Mouse (Mus musculus) CH12.LX (cell line): ENCODE measurements around the gene Rplp1. TPM values are rescaled to one million over a fixed set of nuclear protein-coding genes. Genes with fewer than 3 reads are reported as not detected.

Source experiments
- DNase-seq: peaks from one replicate; pipeline ENCODE4 v3.0.0-alpha.2; 2013; ENCODE audit errors: extremely low read depth
- H3K27ac ChIP-seq: 2 replicates; pipeline ENCODE4 v1.5.1; 2012; ENCODE audit warnings: low read depth, mild to moderate bottlenecking, control low read depth, moderate library complexity; ENCODE audit not compliant: insufficient read depth
- H3K27me3 ChIP-seq: replicated peaks from 2 replicates; pipeline ENCODE3; 2012; ENCODE audit warnings: inconsistent platforms
- H3K36me3 ChIP-seq, 2 experiments: replicated peaks in 1 of 2; 2 replicates each; pipeline versions ENCODE3 to v1.6.1; 2012; ENCODE audit warnings: inconsistent platforms in 1 of 2, low read length in 1 of 2, mild to moderate bottlenecking in 1 of 2, mixed read lengths in 1 of 2, moderate library complexity in 1 of 2; ENCODE audit not compliant: control insufficient read depth in 1 of 2, insufficient read depth in 1 of 2
- H3K4me1 ChIP-seq, 2 experiments: 2 replicates each; pipeline ENCODE4 v1.6.1; 2012; ENCODE audit warnings: inconsistent platforms in 1 of 2, moderate library complexity in 1 of 2; ENCODE audit not compliant: insufficient read depth in 2 of 2, control insufficient read depth in 1 of 2
- H3K4me2 ChIP-seq: 2 replicates; pipeline ENCODE4 v1.6.1; 2012; ENCODE audit warnings: low read depth, mild to moderate bottlenecking, control low read depth; ENCODE audit not compliant: poor library complexity, insufficient read depth, severe bottlenecking
- H3K4me3 ChIP-seq, 3 experiments: fragments of 150-350 bp in 1 of 3; sonication (generic) in 1 of 3; replicated peaks in 1 of 3; 2 replicates each; pipeline versions ENCODE3 to v1.5.1; 2011 to 2012; ENCODE audit warnings: low read depth in 2 of 3, low read length in 2 of 3, mild to moderate bottlenecking in 2 of 3, moderate library complexity in 2 of 3, control low read depth in 1 of 3, improper control_type of control experiment in 1 of 3, inconsistent platforms in 1 of 3, mixed read lengths in 1 of 3; ENCODE audit not compliant: poor library complexity in 1 of 3
- H3K79me2 ChIP-seq: replicated peaks from 2 replicates; pipeline ENCODE4 v1.6.1; 2012; ENCODE audit warnings: mild to moderate bottlenecking, moderate library complexity; ENCODE audit not compliant: control insufficient read depth, poor library complexity, insufficient read depth, severe bottlenecking; ENCODE audit errors: extremely low read depth
- H3K9ac ChIP-seq: 2 replicates; pipeline ENCODE4 v1.6.1; 2012; ENCODE audit warnings: low read depth, mild to moderate bottlenecking, control low read depth, moderate library complexity; ENCODE audit not compliant: insufficient read depth
- H3K9me3 ChIP-seq: replicated peaks from 2 replicates; pipeline ENCODE3; 2012; ENCODE audit warnings: low read length, inconsistent platforms, mixed read lengths
- CHD2 ChIP-seq: IDR thresholded peaks from 2 replicates; pipeline ENCODE4 v1.6.1; 2011; ENCODE audit warnings: low read length, improper control_type of control experiment
- CTCF ChIP-seq, 2 experiments: IDR thresholded peaks in 1 of 2; conservative IDR thresholded peaks in 1 of 2; 2 replicates each; pipeline ENCODE4 v1.5.1; 2011 to 2012; ENCODE audit warnings: low read depth in 2 of 2, low read length in 2 of 2, improper control_type of control experiment in 1 of 2, inconsistent platforms in 1 of 2, mild to moderate bottlenecking in 1 of 2, moderate library complexity in 1 of 2
- E2F4 ChIP-seq: IDR thresholded peaks from 2 replicates; pipeline ENCODE4 v1.6.1; 2011; ENCODE audit warnings: low read depth, low read length, improper control_type of control experiment; ENCODE audit not compliant: insufficient replicate concordance
- EP300 ChIP-seq: IDR thresholded peaks from 2 replicates; pipeline ENCODE4 v1.6.1; 2011; ENCODE audit warnings: low read length, improper control_type of control experiment
- IRF4 ChIP-seq: IDR thresholded peaks from 2 replicates; pipeline ENCODE4 v1.6.1; 2014; ENCODE audit warnings: low read depth, mild to moderate bottlenecking, inconsistent platforms, low read length, improper control_type of control experiment
- KAT2A ChIP-seq: IDR thresholded peaks from 2 replicates; pipeline ENCODE4 v1.6.1; 2012; ENCODE audit warnings: low read length, improper control_type of control experiment, inconsistent platforms; ENCODE audit not compliant: insufficient replicate concordance
- MYC ChIP-seq: IDR thresholded peaks from 2 replicates; pipeline ENCODE4 v1.6.1; 2011; ENCODE audit warnings: low read depth, mild to moderate bottlenecking, improper control_type of control experiment, low read length
- NELFE ChIP-seq: IDR thresholded peaks from 2 replicates; pipeline ENCODE4 v1.6.1; 2011; ENCODE audit warnings: low read depth, low read length, improper control_type of control experiment
- NRF1 ChIP-seq: IDR thresholded peaks from 2 replicates; pipeline ENCODE4 v1.6.1; 2014; ENCODE audit warnings: low read depth, mild to moderate bottlenecking, inconsistent platforms, low read length, improper control_type of control experiment, moderate library complexity
- RAD21 ChIP-seq: IDR thresholded peaks from 2 replicates; pipeline ENCODE4 v1.6.1; 2011; ENCODE audit warnings: low read depth, mild to moderate bottlenecking, low read length, improper control_type of control experiment, moderate library complexity
- RCOR1 ChIP-seq: conservative IDR thresholded peaks from 2 replicates; pipeline ENCODE4 v1.6.1; 2012; ENCODE audit warnings: low read depth, mild to moderate bottlenecking, inconsistent platforms, low read length, improper control_type of control experiment
- SIN3A ChIP-seq: IDR thresholded peaks from 2 replicates; pipeline ENCODE4 v1.6.1; 2012; ENCODE audit warnings: low read length, improper control_type of control experiment, inconsistent platforms
- USF2 ChIP-seq: conservative IDR thresholded peaks from 2 replicates; pipeline ENCODE4 v1.6.1; 2011; ENCODE audit warnings: low read depth, low read length, improper control_type of control experiment
- ZKSCAN1 ChIP-seq: IDR thresholded peaks from 2 replicates; pipeline ENCODE4 v1.6.1; 2012; ENCODE audit warnings: low read depth, inconsistent platforms, low read length, improper control_type of control experiment, borderline replicate concordance
- ZNF384 ChIP-seq: IDR thresholded peaks from 2 replicates; pipeline ENCODE4 v1.6.1; 2012; ENCODE audit warnings: low read depth, low read length, improper control_type of control experiment, inconsistent platforms
- dilution Hi-C: fragments of 300-500 bp; cut with MboI; formaldehyde crosslinking; loops from 2 replicates; pipeline ENCODE4 v1.14.3; 2020; ENCODE audit warnings: low sequenced_read_pairs; ENCODE audit not compliant: extremely low pct_unique_long_range_greater_than_20kb, extremely low pct_ligation_motif_present
- in situ Hi-C: fragments of 300-500 bp; cut with MboI; formaldehyde crosslinking; loops from 3 replicates; pipeline ENCODE4 v1.14.3; 2019; ENCODE audit warnings: low sequenced_read_pairs, low pct_ligation_motif_present, low pct_unique_long_range_greater_than_20kb, mixed read lengths
- polyA plus RNA-seq: library from polyadenylated mRNA; unstranded; fragments of >175 nt; gene quantifications from 2 replicates; pipeline ENCODE4 v1.2.1, GENCODE M21; 2012; ENCODE audit warnings: low read depth; ENCODE audit not compliant: insufficient read length
- total RNA-seq, 2 experiments: library from RNA; depleted of rRNA; stranded (reverse); fragments of 300-350 nt in 1 of 2; fragments of >200 nt in 1 of 2; gene quantifications; 2 replicates each; pipeline ENCODE4 v1.2.3; 2012 to 2014

The Rplp1 gene
- total and polyA plus RNA-seq, 3 experiments, result 6,276 to 13,782 (median 7,835) TPM

DNA sequence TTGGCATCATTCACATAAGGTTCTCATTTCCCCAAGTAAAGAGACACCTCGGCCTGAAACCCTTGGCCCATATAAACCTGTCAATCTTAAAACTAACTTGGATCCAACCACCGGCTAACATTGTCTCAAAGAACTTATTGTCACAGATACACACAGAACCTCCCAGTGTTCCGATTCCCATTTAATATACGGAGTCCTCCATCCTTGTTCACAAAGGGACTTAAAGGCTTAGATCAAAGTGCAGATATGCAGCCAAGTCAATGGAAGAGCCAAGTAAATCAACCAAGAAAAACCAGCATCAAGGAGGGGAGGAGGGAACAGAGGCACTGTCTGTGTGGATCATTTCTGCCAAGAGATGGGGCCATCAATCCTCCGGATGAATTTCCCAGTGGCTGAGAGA is 8.8 kb downstream of the Rplp1 start:
- Histone ChIP-seq H3K4me1 (peaks cover 15 to 58% of the 10 kb centered on the region in 2 experiments), H3K36me3 (peaks cover 0 to 17% of the 10 kb centered on the region in 2 experiments)
- TF ChIP-seq CTCF (conservative IDR thresholded peaks at IDR 0.05 in 1 of 2, IDR thresholded peaks at IDR 0.05 in 1 of 2; ENCODE audit: low read depth in 2 of 2, low read length in 2 of 2), result no peak
- no peak for TF ChIP-seq RCOR1
- TF ChIP-seq IRF4, result no peak
- TF ChIP-seq NELFE, result no peak
- TF ChIP-seq MYC, result no peak
- TF ChIP-seq CHD2, result no peak
- TF ChIP-seq ZNF384, result no peak
- TF ChIP-seq RAD21, result no peak
- no peak for TF ChIP-seq E2F4
- no peak for TF ChIP-seq ZKSCAN1
- TF ChIP-seq USF2, result no peak

DNA sequence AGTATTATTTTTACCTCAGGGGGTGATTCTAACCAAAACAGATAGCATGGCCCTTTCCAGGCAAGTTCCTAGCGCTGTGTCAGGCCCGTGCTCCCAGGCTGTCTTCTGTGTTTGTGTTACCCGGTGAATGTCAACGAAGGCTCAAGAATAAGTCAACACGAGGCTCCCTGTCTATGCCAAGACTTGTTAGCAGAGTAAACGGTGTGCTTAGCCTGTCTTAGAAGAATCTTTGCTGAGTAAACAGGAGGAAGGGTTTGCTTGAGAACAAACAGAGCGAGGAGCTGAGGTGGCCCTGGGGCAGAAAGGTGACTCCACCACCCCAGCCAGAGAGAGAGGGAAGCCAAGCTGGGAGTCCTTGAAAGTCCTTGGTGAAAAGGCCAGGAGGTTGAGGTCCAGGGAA is 10.1 kb downstream of the Rplp1 start:
- Histone ChIP-seq H3K4me3 (no peak overlapping the region), H3K27me3 (peaks cover under 1% of the 10 kb centered on the region), H3K79me2 (no peaks in the 10 kb centered on the region), H3K9me3 (no peaks in the 10 kb centered on the region), H3K9ac (no peak overlapping the region), H3K27ac (no peak overlapping the region), H3K4me2 (no peak overlapping the region), H3K36me3 (peaks cover 0 to 9% of the 10 kb centered on the region in 2 experiments), H3K4me1 (peaks cover 15 to 63% of the 10 kb centered on the region in 2 experiments)
- TF ChIP-seq SIN3A (no peak), CHD2 (no peak), KAT2A (no peak), IRF4 (no peak), EP300 (no peak), NRF1 (no peak), RCOR1 (no peak), NELFE (no peak)
- DNase-seq, result no peak
- in situ Hi-C loops, result no loop called here
- dilution Hi-C loops, result no loop called here

More for the DNA sequence above, 8.8 kb downstream of the Rplp1 start:
- in situ Hi-C loops (loop anchor here (5.0 kb wide), 1 partner anchor 82 kb away; no protein-coding TSS in a partner anchor), dilution Hi-C loops (no loop called here)
- no peak overlapping the region for H3K9ac ChIP-seq
- H3K4me3 ChIP-seq, result no peak overlapping the region
- H3K79me2 ChIP-seq, result no peaks in the 10 kb centered on the region
- no peak for DNase-seq
- H3K4me2 ChIP-seq, result no peak overlapping the region
- H3K27ac ChIP-seq, result no peak overlapping the region
- H3K9me3 ChIP-seq, result no peaks in the 10 kb centered on the region
- no peaks in the 10 kb centered on the region for H3K27me3 ChIP-seq
